Mouse (Mus musculus): ENCODE measurements at regions not wholly inside any gene's neighbourhood (a gene's known extent, or its start where the extent isn't known, plus 50 kb on each side); places are given as distances from the start of the nearest gene placed in this dataset.

- WGBS = 78% methylated on average over 3 of the region's 3 CpGs
- no peak overlapping the region for H3K4me3 ChIP-seq (replicated peaks)
Observed at GRCm38 (mm10) chr5:54543556-54544061, 545.3 kb downstream of the Stim2 start.

GRCm38 (mm10) chr5:54578519-54578918 lies 580.2 kb downstream of the Stim2 start:
- Histone ChIP-seq H3K4me3 (replicated peaks) (no peak overlapping the region), H3K27me3 (no peaks in the 10 kb centered on the region), H3K4me1 (replicated peaks) (no peaks in the 10 kb centered on the region), H3K9me3 (no peaks in the 10 kb centered on the region), H3K27ac (no peak overlapping the region), H3K36me3 (no peaks in the 10 kb centered on the region), H3K9ac (replicated peaks) (no peak overlapping the region), H3K4me2 (no peak overlapping the region)
- no peak for ATAC-seq (ENCODE audit: insufficient number of reproducible peaks, insufficient read depth, low FRiP score, low TSS enrichment, low read depth)
- WGBS = 75% methylated on average over 2 of the region's 2 CpGs

More at GRCm38 (mm10) chr5:54543556-54544061, 545.3 kb downstream of the Stim2 start:
- Histone ChIP-seq H3K9ac (replicated peaks) (no peak overlapping the region), H3K36me3 (no peaks in the 10 kb centered on the region), H3K9me3 (no peaks in the 10 kb centered on the region), H3K4me2 (no peak overlapping the region), H3K27me3 (no peaks in the 10 kb centered on the region), H3K4me1 (replicated peaks) (no peaks in the 10 kb centered on the region), H3K27ac (no peak overlapping the region)
- ATAC-seq (ENCODE audit: insufficient number of reproducible peaks, insufficient read depth, low FRiP score, low TSS enrichment, low read depth) = no peak

- H3K9ac ChIP-seq (replicated peaks) = no peak overlapping the region
- H3K27ac ChIP-seq = no peak overlapping the region
- no peak overlapping the region for H3K4me3 ChIP-seq (replicated peaks)
- no peak for ATAC-seq (ENCODE audit: insufficient number of reproducible peaks, insufficient read depth, low FRiP score, low TSS enrichment, low read depth)
- no peaks in the 10 kb centered on the region for H3K4me1 ChIP-seq (replicated peaks)
- no peaks in the 10 kb centered on the region for H3K36me3 ChIP-seq
- no peaks in the 10 kb centered on the region for H3K27me3 ChIP-seq
- no peak overlapping the region for H3K4me2 ChIP-seq
- WGBS = 60% methylated on average over 4 of the region's 4 CpGs
- no peaks in the 10 kb centered on the region for H3K9me3 ChIP-seq
Observed at GRCm38 (mm10) chr5:54579458-54579857, 581.2 kb downstream of the Stim2 start.

GRCm38 (mm10) chr5:54582175-54582574 lies 583.9 kb downstream of the Stim2 start:
- Histone ChIP-seq H3K27me3 (no peaks in the 10 kb centered on the region), H3K36me3 (no peaks in the 10 kb centered on the region), H3K4me2 (no peak overlapping the region), H3K9ac (replicated peaks) (no peak overlapping the region), H3K4me3 (replicated peaks) (no peak overlapping the region), H3K27ac (no peak overlapping the region), H3K9me3 (no peaks in the 10 kb centered on the region), H3K4me1 (replicated peaks) (no peaks in the 10 kb centered on the region)
- 80% methylated on average over 2 of the region's 2 CpGs for WGBS
- no peak for ATAC-seq (ENCODE audit: insufficient number of reproducible peaks, insufficient read depth, low FRiP score, low TSS enrichment, low read depth)

- no peaks in the 10 kb centered on the region for H3K36me3 ChIP-seq
- no peak for ATAC-seq (ENCODE audit: insufficient number of reproducible peaks, insufficient read depth, low FRiP score, low TSS enrichment, low read depth)
- H3K4me3 ChIP-seq (replicated peaks) = no peak overlapping the region
- no peaks in the 10 kb centered on the region for H3K9me3 ChIP-seq
- H3K4me2 ChIP-seq = no peak overlapping the region
- no peak overlapping the region for H3K27ac ChIP-seq
- WGBS = 41% methylated on average over 2 of the region's 2 CpGs
- H3K27me3 ChIP-seq = no peaks in the 10 kb centered on the region
- no peak overlapping the region for H3K9ac ChIP-seq (replicated peaks)
- H3K4me1 ChIP-seq (replicated peaks) = no peaks in the 10 kb centered on the region
Observed at GRCm38 (mm10) chr5:54588332-54589020, 590.2 kb downstream of the Stim2 start.

GRCm38 (mm10) chr5:54610957-54611356 lies 612.7 kb downstream of the Stim2 start:
- no peak overlapping the region for H3K4me2 ChIP-seq
- no peak overlapping the region for H3K4me3 ChIP-seq (replicated peaks)
- no peak for ATAC-seq (ENCODE audit: insufficient number of reproducible peaks, insufficient read depth, low FRiP score, low TSS enrichment, low read depth)
- H3K9me3 ChIP-seq = no peaks in the 10 kb centered on the region
- no peak overlapping the region for H3K27ac ChIP-seq
- no peaks in the 10 kb centered on the region for H3K4me1 ChIP-seq (replicated peaks)
- H3K9ac ChIP-seq (replicated peaks) = no peak overlapping the region
- 77% methylated on average over 3 of the region's 3 CpGs for WGBS
- H3K36me3 ChIP-seq = no peaks in the 10 kb centered on the region
- H3K27me3 ChIP-seq = no peaks in the 10 kb centered on the region

GRCm38 (mm10) chr5:54622733-54623132 lies 624.4 kb downstream of the Stim2 start:
- WGBS = 72% methylated on average over 3 of the region's 3 CpGs
- Histone ChIP-seq H3K27me3 (no peaks in the 10 kb centered on the region), H3K27ac (no peak overlapping the region), H3K4me1 (replicated peaks) (no peaks in the 10 kb centered on the region), H3K9ac (replicated peaks) (no peak overlapping the region), H3K4me2 (no peak overlapping the region), H3K36me3 (no peaks in the 10 kb centered on the region), H3K4me3 (replicated peaks) (no peak overlapping the region), H3K9me3 (no peaks in the 10 kb centered on the region)
- no peak for ATAC-seq (ENCODE audit: insufficient number of reproducible peaks, insufficient read depth, low FRiP score, low TSS enrichment, low read depth)

- H3K27ac ChIP-seq = no peak overlapping the region
- ATAC-seq (ENCODE audit: insufficient number of reproducible peaks, insufficient read depth, low FRiP score, low TSS enrichment, low read depth) = peak; percentile 76; the same call in 1 of the 2 replicates
- no peak overlapping the region for H3K9ac ChIP-seq (replicated peaks)
- no peak overlapping the region for H3K4me3 ChIP-seq (replicated peaks)
- WGBS = 7% methylated on average over 3 of the region's 3 CpGs
- no peaks in the 10 kb centered on the region for H3K9me3 ChIP-seq
- no peaks in the 10 kb centered on the region for H3K36me3 ChIP-seq
- H3K27me3 ChIP-seq = no peaks in the 10 kb centered on the region
- peaks cover 3% of the 10 kb centered on the region; the same call in 1 of the 2 replicates for H3K4me1 ChIP-seq (replicated peaks)
- H3K4me2 ChIP-seq = no peak overlapping the region
Observed at GRCm38 (mm10) chr5:54632281-54632680, 634.0 kb downstream of the Stim2 start.
